Mouse (Mus musculus): ENCODE results near the gene Actb. TPM values are rescaled to one million over a fixed set of nuclear protein-coding genes. Genes with fewer than 3 reads are reported as not detected.
A peak's percentile ranks its signal among the peaks of the same experiment; 100 is the strongest.

Actb gene
- polyA plus RNA-seq (2016; fragmentation: Nextera tagmentation; extraction: Ambion mirVana): 6,292 and 6,382 TPM in 2 replicates

- Histone ChIP-seq H3K9ac (peak within 1 kb of the TSS; percentile 100), H3K9me3 (replicated peaks) (no peaks in the 10 kb centered on the region), H3K4me2 (peak within 1 kb of the TSS; percentile 92), H3K27ac (ENCODE audit: poor library complexity, severe bottlenecking) (peak within 1 kb of the TSS; percentile 100), H3K27me3 (replicated peaks) (no peaks in the 10 kb centered on the region), H3K4me1 (replicated peaks) (peaks cover 55% of the 10 kb centered on the region), H3K4me3 (peak within 1 kb of the TSS; percentile 99), H3K36me3 (peaks cover 38% of the 10 kb centered on the region)
- WGBS: under 1% methylated on average over 41 of the region's 41 CpGs
- peak; percentile 81 for ATAC-seq (ENCODE audit: insufficient number of reproducible peaks, low FRiP score)
Measured at GRCm38 (mm10) chr5:142906532-142907047, at the start of gene Actb. Gene Actb, minus strand, starts transcription at chr5:142906754.

GRCm38 (mm10) chr5:142953641-142954040, 47.1 kb upstream of the Actb start:
- Histone ChIP-seq H3K9me3 (replicated peaks) (no peaks in the 10 kb centered on the region), H3K9ac (no peak overlapping the region), H3K36me3 (no peaks in the 10 kb centered on the region), H3K4me3 (no peak overlapping the region), H3K27ac (ENCODE audit: poor library complexity, severe bottlenecking) (no peak overlapping the region), H3K27me3 (replicated peaks) (peaks cover 6% of the 10 kb centered on the region; the same call in 1 of the 2 replicates), H3K4me2 (no peak overlapping the region), H3K4me1 (replicated peaks) (peaks cover 7% of the 10 kb centered on the region; the same call in 1 of the 2 replicates)
- 72% methylated on average over 3 of the region's 3 CpGs for WGBS
- ATAC-seq (ENCODE audit: insufficient number of reproducible peaks, low FRiP score): no peak

GRCm38 (mm10) chr5:142950405-142950804, 43.9 kb upstream of the Actb start:
- H3K9ac ChIP-seq: no peak overlapping the region
- peaks cover 7% of the 10 kb centered on the region; the same call in 1 of the 2 replicates for H3K4me1 ChIP-seq (replicated peaks)
- no peak for ATAC-seq (ENCODE audit: insufficient number of reproducible peaks, low FRiP score)
- H3K4me3 ChIP-seq: no peak overlapping the region
- H3K9me3 ChIP-seq (replicated peaks): no peaks in the 10 kb centered on the region
- no peak overlapping the region for H3K4me2 ChIP-seq
- WGBS: 82% methylated on average over 6 of the region's 6 CpGs
- no peaks in the 10 kb centered on the region for H3K36me3 ChIP-seq
- H3K27ac ChIP-seq (ENCODE audit: poor library complexity, severe bottlenecking): no peak overlapping the region
- H3K27me3 ChIP-seq (replicated peaks): no peaks in the 10 kb centered on the region

GRCm38 (mm10) chr5:142949580-142949979, 43.0 kb upstream of the Actb start:
- 24% methylated on average over 6 of the region's 6 CpGs for WGBS
- Histone ChIP-seq H3K27me3 (replicated peaks) (no peaks in the 10 kb centered on the region), H3K4me2 (no peak overlapping the region), H3K9ac (no peak overlapping the region), H3K27ac (ENCODE audit: poor library complexity, severe bottlenecking) (no peak overlapping the region), H3K36me3 (no peaks in the 10 kb centered on the region), H3K9me3 (replicated peaks) (no peaks in the 10 kb centered on the region), H3K4me3 (no peak overlapping the region), H3K4me1 (replicated peaks) (peaks cover 7% of the 10 kb centered on the region; the same call in 1 of the 2 replicates)
- no peak for ATAC-seq (ENCODE audit: insufficient number of reproducible peaks, low FRiP score)

- Histone ChIP-seq H3K9me3 (replicated peaks) (no peaks in the 10 kb centered on the region), H3K4me1 (replicated peaks) (peaks cover 7% of the 10 kb centered on the region; the same call in 1 of the 2 replicates), H3K9ac (no peak overlapping the region), H3K36me3 (no peaks in the 10 kb centered on the region), H3K27ac (ENCODE audit: poor library complexity, severe bottlenecking) (no peak overlapping the region), H3K27me3 (replicated peaks) (no peaks in the 10 kb centered on the region), H3K4me3 (no peak overlapping the region), H3K4me2 (no peak overlapping the region)
- ATAC-seq (ENCODE audit: insufficient number of reproducible peaks, low FRiP score): no peak
- 80% methylated on average over 7 of the region's 7 CpGs for WGBS
Measured at GRCm38 (mm10) chr5:142947460-142947859, 40.9 kb upstream of the Actb start.

GRCm38 (mm10) chr5:142944979-142945682, 38.6 kb upstream of the Actb start:
- WGBS: 59% methylated on average over 8 of the region's 8 CpGs
- Histone ChIP-seq H3K9me3 (replicated peaks) (peaks cover 6% of the 10 kb centered on the region; the same call in 1 of the 2 replicates), H3K4me1 (replicated peaks) (peaks cover 6% of the 10 kb centered on the region; the same call in 1 of the 2 replicates), H3K4me3 (no peak overlapping the region), H3K36me3 (no peaks in the 10 kb centered on the region), H3K4me2 (no peak overlapping the region), H3K27ac (ENCODE audit: poor library complexity, severe bottlenecking) (no peak overlapping the region), H3K27me3 (replicated peaks) (no peaks in the 10 kb centered on the region), H3K9ac (no peak overlapping the region)
- ATAC-seq (ENCODE audit: insufficient number of reproducible peaks, low FRiP score): peak; percentile 58

GRCm38 (mm10) chr5:142940393-142940792, 33.8 kb upstream of the Actb start:
- Histone ChIP-seq H3K9me3 (replicated peaks) (peaks cover 6% of the 10 kb centered on the region; the same call in 1 of the 2 replicates), H3K27me3 (replicated peaks) (no peaks in the 10 kb centered on the region), H3K4me2 (no peak overlapping the region), H3K4me3 (no peak overlapping the region), H3K36me3 (no peaks in the 10 kb centered on the region), H3K9ac (no peak overlapping the region), H3K27ac (ENCODE audit: poor library complexity, severe bottlenecking) (no peak overlapping the region), H3K4me1 (replicated peaks) (peaks cover 6% of the 10 kb centered on the region; the same call in 1 of the 2 replicates)
- 53% methylated on average over 2 of the region's 2 CpGs for WGBS
- ATAC-seq (ENCODE audit: insufficient number of reproducible peaks, low FRiP score): no peak

GRCm38 (mm10) chr5:142937956-142938727, 31.6 kb upstream of the Actb start:
- H3K4me3 ChIP-seq: no peak overlapping the region
- WGBS: 36% methylated on average over 19 of the region's 19 CpGs
- no peaks in the 10 kb centered on the region for H3K36me3 ChIP-seq
- H3K4me1 ChIP-seq (replicated peaks): peaks cover 6% of the 10 kb centered on the region; the same call in 1 of the 2 replicates
- H3K27ac ChIP-seq (ENCODE audit: poor library complexity, severe bottlenecking): no peak overlapping the region
- H3K27me3 ChIP-seq (replicated peaks): no peaks in the 10 kb centered on the region
- no peak overlapping the region for H3K9ac ChIP-seq
- peak overlapping the region; percentile 31; the same call in 1 of the 2 replicates for H3K4me2 ChIP-seq
- H3K9me3 ChIP-seq (replicated peaks): peaks cover 6% of the 10 kb centered on the region; the same call in 1 of the 2 replicates
- ATAC-seq (ENCODE audit: insufficient number of reproducible peaks, low FRiP score): 0 out of 2 replicates have a peak, but pooled peaks have one; percentile 27

- no peak for ATAC-seq (ENCODE audit: insufficient number of reproducible peaks, low FRiP score)
- Histone ChIP-seq H3K27me3 (replicated peaks) (no peaks in the 10 kb centered on the region), H3K4me3 (peak overlapping the region; percentile 29), H3K27ac (ENCODE audit: poor library complexity, severe bottlenecking) (peak overlapping the region; percentile 13; the same call in 1 of the 2 replicates), H3K4me2 (peak overlapping the region; percentile 71), H3K9ac (peak overlapping the region; percentile 64; the same call in 1 of the 2 replicates), H3K9me3 (replicated peaks) (peaks cover 6% of the 10 kb centered on the region; the same call in 1 of the 2 replicates), H3K4me1 (replicated peaks) (peaks cover 10% of the 10 kb centered on the region), H3K36me3 (no peaks in the 10 kb centered on the region)
- 4% methylated on average over 17 of the region's 17 CpGs for WGBS
Measured at GRCm38 (mm10) chr5:142936336-142936719, 29.8 kb upstream of the Actb start.

- Histone ChIP-seq H3K27ac (ENCODE audit: poor library complexity, severe bottlenecking) (peak overlapping the region; percentile 13; the same call in 1 of the 2 replicates), H3K4me1 (replicated peaks) (peaks cover 10% of the 10 kb centered on the region), H3K4me2 (peak overlapping the region; percentile 71), H3K27me3 (replicated peaks) (no peaks in the 10 kb centered on the region), H3K9ac (peak overlapping the region; percentile 64; the same call in 1 of the 2 replicates), H3K9me3 (replicated peaks) (peaks cover 5% of the 10 kb centered on the region; the same call in 1 of the 2 replicates), H3K4me3 (peak overlapping the region; percentile 29), H3K36me3 (no peaks in the 10 kb centered on the region)
- ATAC-seq (ENCODE audit: insufficient number of reproducible peaks, low FRiP score): peak; percentile 70
- 17% methylated on average over 13 of the region's 13 CpGs for WGBS
Measured at GRCm38 (mm10) chr5:142935642-142936335, 29.2 kb upstream of the Actb start.

All from heart, embryonic 12.5 days (tissue).